Mouse (Mus musculus) lung, postnatal 36 days (tissue): ENCODE results near the gene Pex5l.

Source experiments
- DNase-seq: peaks from one replicate; pipeline ENCODE4 v3.0.0; 2022; ENCODE audit warnings: mixed read lengths

Gene Pex5l

GRCm38 (mm10) chr3:32924168-32924567 is 218.9 kb downstream of the Pex5l start:
- DNase-seq: no peak

- DNase-seq: no peak
Measured at GRCm38 (mm10) chr3:32910071-32910551, 232.9 kb downstream of the Pex5l start.

GRCm38 (mm10) chr3:32908400-32908799 is 234.6 kb downstream of the Pex5l start:
- no peak for DNase-seq

- peak; percentile 1 for DNase-seq
Measured at GRCm38 (mm10) chr3:32905850-32906779, 236.9 kb downstream of the Pex5l start.

- no peak for DNase-seq
Measured at GRCm38 (mm10) chr3:32904599-32904998, 238.4 kb downstream of the Pex5l start.

- DNase-seq: no peak
Measured at GRCm38 (mm10) chr3:32903462-32903861, 239.6 kb downstream of the Pex5l start.
